Mouse (Mus musculus): ENCODE results near the gene Slc29a1. TPM values are rescaled to one million over a fixed set of nuclear protein-coding genes. Genes with fewer than 3 reads are reported as not detected.

Slc29a1 gene
- polyA plus RNA-seq, 1 experiment, result 358 TPM

GRCm38 (mm10) chr17:45585725-45586448, 13.5 kb downstream of the Slc29a1 start:
- H3K4me1 ChIP-seq (replicated peaks; ENCODE audit: control insufficient read depth, insufficient read depth, low read length), result peaks cover 3% of the 10 kb centered on the region
- WGBS, result 94% methylated on average over 23 of the region's 23 CpGs
- DNase-seq, result no peak
- TF ChIP-seq CTCF (IDR thresholded peaks at IDR 0.05; ENCODE audit: borderline replicate concordance, control insufficient read depth, extremely low read depth, insufficient read depth, low read length, poor library complexity), result no peak
- no peak for TF ChIP-seq POLR2A (IDR thresholded peaks at IDR 0.05; ENCODE audit: control insufficient read depth, extremely low read depth, insufficient read depth, low read length, poor library complexity)
- no peak overlapping the region for H3K4me3 ChIP-seq (ENCODE audit: control insufficient read depth, insufficient read depth, low read length)
- H3K27me3 ChIP-seq (ENCODE audit: control insufficient read depth, insufficient read depth, low read length), result no peaks in the 10 kb centered on the region
- peaks cover 11% of the 10 kb centered on the region for H3K36me3 ChIP-seq (ENCODE audit: control insufficient read depth, insufficient read depth, low read length)
- no peak overlapping the region for H3K27ac ChIP-seq (ENCODE audit: control insufficient read depth, insufficient read depth, low read length)

GRCm38 (mm10) chr17:45584939-45585678, 14.3 kb downstream of the Slc29a1 start:
- WGBS, result 63% methylated on average over 14 of the region's 14 CpGs
- no peak overlapping the region for H3K4me3 ChIP-seq (ENCODE audit: control insufficient read depth, insufficient read depth, low read length)
- TF ChIP-seq CTCF (IDR thresholded peaks at IDR 0.05; ENCODE audit: borderline replicate concordance, control insufficient read depth, extremely low read depth, insufficient read depth, low read length, poor library complexity) (peak; percentile 95), POLR2A (IDR thresholded peaks at IDR 0.05; ENCODE audit: control insufficient read depth, extremely low read depth, insufficient read depth, low read length, poor library complexity) (no peak)

GRCm38 (mm10) chr17:45584096-45584896, 15.1 kb downstream of the Slc29a1 start:
- H3K4me1 ChIP-seq (replicated peaks; ENCODE audit: control insufficient read depth, insufficient read depth, low read length), result peaks cover 5% of the 10 kb centered on the region
- DNase-seq, result no peak
- no peaks in the 10 kb centered on the region for H3K27me3 ChIP-seq (ENCODE audit: control insufficient read depth, insufficient read depth, low read length)
- H3K36me3 ChIP-seq (ENCODE audit: control insufficient read depth, insufficient read depth, low read length), result peaks cover 7% of the 10 kb centered on the region; the same call in 1 of the 2 replicates
- no peak for TF ChIP-seq POLR2A (IDR thresholded peaks at IDR 0.05; ENCODE audit: control insufficient read depth, extremely low read depth, insufficient read depth, low read length, poor library complexity)
- H3K4me3 ChIP-seq (ENCODE audit: control insufficient read depth, insufficient read depth, low read length), result no peak overlapping the region
- 56% methylated on average over 12 of the region's 12 CpGs for WGBS
- H3K27ac ChIP-seq (ENCODE audit: control insufficient read depth, insufficient read depth, low read length), result no peak overlapping the region

More at GRCm38 (mm10) chr17:45584939-45585678, 14.3 kb downstream of the Slc29a1 start:
- peak; percentile 80 for DNase-seq
- no peaks in the 10 kb centered on the region for H3K27me3 ChIP-seq (ENCODE audit: control insufficient read depth, insufficient read depth, low read length)
- H3K36me3 ChIP-seq (ENCODE audit: control insufficient read depth, insufficient read depth, low read length), result peaks cover 11% of the 10 kb centered on the region
- H3K27ac ChIP-seq (ENCODE audit: control insufficient read depth, insufficient read depth, low read length), result no peak overlapping the region
- peaks cover 5% of the 10 kb centered on the region for H3K4me1 ChIP-seq (replicated peaks; ENCODE audit: control insufficient read depth, insufficient read depth, low read length)

GRCm38 (mm10) chr17:45582715-45583355, 16.6 kb downstream of the Slc29a1 start:
- no peak overlapping the region for H3K4me3 ChIP-seq (ENCODE audit: control insufficient read depth, insufficient read depth, low read length)
- peaks cover 7% of the 10 kb centered on the region; the same call in 1 of the 2 replicates for H3K36me3 ChIP-seq (ENCODE audit: control insufficient read depth, insufficient read depth, low read length)
- DNase-seq, result peak; percentile 49
- no peaks in the 10 kb centered on the region for H3K27me3 ChIP-seq (ENCODE audit: control insufficient read depth, insufficient read depth, low read length)
- H3K27ac ChIP-seq (ENCODE audit: control insufficient read depth, insufficient read depth, low read length), result no peak overlapping the region
- peaks cover 12% of the 10 kb centered on the region for H3K4me1 ChIP-seq (replicated peaks; ENCODE audit: control insufficient read depth, insufficient read depth, low read length)
- WGBS, result 39% methylated on average over 6 of the region's 6 CpGs
- TF ChIP-seq CTCF (IDR thresholded peaks at IDR 0.05; ENCODE audit: borderline replicate concordance, control insufficient read depth, extremely low read depth, insufficient read depth, low read length, poor library complexity) (peak; percentile 48; the same call in 1 of the 2 replicates), POLR2A (IDR thresholded peaks at IDR 0.05; ENCODE audit: control insufficient read depth, extremely low read depth, insufficient read depth, low read length, poor library complexity) (no peak)

- H3K4me1 ChIP-seq (replicated peaks; ENCODE audit: control insufficient read depth, insufficient read depth, low read length), result peaks cover 12% of the 10 kb centered on the region
- peaks cover 7% of the 10 kb centered on the region; the same call in 1 of the 2 replicates for H3K36me3 ChIP-seq (ENCODE audit: control insufficient read depth, insufficient read depth, low read length)
- no peak for TF ChIP-seq POLR2A (IDR thresholded peaks at IDR 0.05; ENCODE audit: control insufficient read depth, extremely low read depth, insufficient read depth, low read length, poor library complexity)
- TF ChIP-seq CTCF (IDR thresholded peaks at IDR 0.05; ENCODE audit: borderline replicate concordance, control insufficient read depth, extremely low read depth, insufficient read depth, low read length, poor library complexity), result no peak
- no peak overlapping the region for H3K27ac ChIP-seq (ENCODE audit: control insufficient read depth, insufficient read depth, low read length)
- DNase-seq, result no peak
- 98% methylated on average over 6 of the region's 6 CpGs for WGBS
- H3K27me3 ChIP-seq (ENCODE audit: control insufficient read depth, insufficient read depth, low read length), result no peaks in the 10 kb centered on the region
- no peak overlapping the region for H3K4me3 ChIP-seq (ENCODE audit: control insufficient read depth, insufficient read depth, low read length)
Measured at GRCm38 (mm10) chr17:45582188-45582587, 17.2 kb downstream of the Slc29a1 start.
